Mouse (Mus musculus): ENCODE data around the gene Mdm2.

DNA sequence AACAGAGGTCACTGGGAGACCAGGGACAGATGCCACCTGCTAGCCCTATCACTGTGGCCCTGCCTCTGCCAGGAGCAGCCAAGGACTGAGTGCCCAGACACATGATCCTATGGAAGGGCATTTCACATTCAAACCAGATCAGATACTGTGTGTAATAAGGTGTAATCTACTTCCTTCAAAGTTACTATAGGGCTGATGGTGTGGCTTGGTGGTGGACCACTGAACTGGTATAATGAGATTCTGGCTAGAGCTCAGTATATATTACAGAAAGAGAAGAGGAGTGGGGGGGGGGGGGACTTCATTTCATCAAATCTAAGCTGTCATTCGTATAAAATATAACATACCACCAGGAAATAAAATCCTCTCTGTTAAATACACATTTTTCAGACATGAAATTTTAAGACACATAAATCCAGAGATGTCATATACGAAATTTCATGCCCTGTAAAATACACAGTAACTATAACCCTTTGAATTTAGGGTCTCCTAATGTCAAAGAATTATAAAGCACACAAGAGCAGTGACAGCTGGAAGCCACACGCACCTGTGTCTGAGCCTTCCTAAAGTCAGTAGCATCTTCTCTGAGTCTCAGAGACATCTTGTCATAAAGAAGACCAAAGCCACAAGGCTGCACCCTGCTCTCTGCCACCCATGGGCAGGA is 36.1 kb downstream of the Mdm2 start:
- TF ChIP-seq CTCF (IDR thresholded peaks at IDR 0.05; ENCODE audit: low read depth) (no peak), EP300 (optimal IDR thresholded peaks at IDR 0.05) (no peak)

Data from stomach, postnatal 0 days (tissue).